Mouse (Mus musculus) liver, postnatal 0 days (tissue): ENCODE data around the gene Psd4.

Source experiments
- CTCF ChIP-seq: sonication (generic); IDR thresholded peaks from 2 replicates; pipeline ENCODE4 v1.5.1; 2016; ENCODE audit warnings: antibody characterized with exemption, low read depth
- EP300 ChIP-seq: IDR thresholded peaks from 2 replicates; pipeline ENCODE4 v1.6.1; 2016; ENCODE audit warnings: antibody characterized with exemption, low read depth, mild to moderate bottlenecking

GRCm38 (mm10) chr2:24460112-24460807 lies 92.9 kb downstream of the Psd4 start:
- TF ChIP-seq CTCF: no peak
- TF ChIP-seq EP300: no peak
